8 mouse cellular contexts compared by ENCODE assay signal in genomic region chr1:59009250-59009649, GRCm38 (mm10). TPM values are rescaled to one million over a fixed set of nuclear protein-coding genes. Genes with fewer than 3 reads are reported as not detected.
DNase-seq lines count a peak whose midpoint lies in the region; ATAC-seq and TF ChIP-seq lines count a peak whose summit lies in the region.

No protein-coding gene starts in this region.

- H3K4me1 ChIP-seq in embryonic facial prominence, embryonic 11.5 days (ENCODE audit: control insufficient read depth, insufficient read depth, low read length): no peaks in the 10 kb centered on the region
- H3K4me1 ChIP-seq in embryonic facial prominence, embryonic 10.5 days: no peaks in the 10 kb centered on the region
- no peaks in the 10 kb centered on the region for H3K4me1 ChIP-seq in lung, embryonic 14.5 days (ENCODE audit: insufficient read depth)
- no peaks in the 10 kb centered on the region for H3K4me1 ChIP-seq in lung, adult 2 months (ENCODE audit: control insufficient read depth, insufficient read depth, low read length)

- H3K4me2 ChIP-seq in embryonic facial prominence, embryonic 11.5 days (ENCODE audit: low read depth, low read length): no peak overlapping the region
- H3K4me2 ChIP-seq in lung, embryonic 14.5 days: no peak overlapping the region

- H3K27me3 ChIP-seq in embryonic facial prominence, embryonic 11.5 days (ENCODE audit: control insufficient read depth, insufficient read depth, low read length): no peaks in the 10 kb centered on the region
- H3K27me3 ChIP-seq in embryonic facial prominence, embryonic 10.5 days (replicated peaks; ENCODE audit: low read depth, poor library complexity, severe bottlenecking): no peaks in the 10 kb centered on the region
- H3K27me3 ChIP-seq in lung, embryonic 14.5 days (ENCODE audit: insufficient read depth, low read length): no peaks in the 10 kb centered on the region

- no peaks in the 10 kb centered on the region for H3K9me3 ChIP-seq in embryonic facial prominence, embryonic 11.5 days (replicated peaks; ENCODE audit: control insufficient read depth, low read length)
- no peaks in the 10 kb centered on the region for H3K9me3 ChIP-seq in embryonic facial prominence, embryonic 10.5 days
- no peaks in the 10 kb centered on the region for H3K9me3 ChIP-seq in lung, embryonic 14.5 days (ENCODE audit: low read depth, low read length)

- intact Hi-C loops in gastrocnemius, postnatal 14 days (cut with DNase I; ENCODE audit: low total_unique reads): no loop called here

- TF ChIP-seq CTCF in lung, embryonic 14.5 days (IDR thresholded peaks at IDR 0.05; ENCODE audit: low read depth): peak; percentile 33
- no peak for TF ChIP-seq CTCF in lung, adult 2 months (IDR thresholded peaks at IDR 0.05; ENCODE audit: insufficient read depth, low read length)

- no peak overlapping the region for H3K9ac ChIP-seq in embryonic facial prominence, embryonic 11.5 days (replicated peaks; ENCODE audit: low read length)
- no peak overlapping the region for H3K9ac ChIP-seq in lung, embryonic 14.5 days

- H3K27ac ChIP-seq in embryonic facial prominence, embryonic 11.5 days (replicated peaks; ENCODE audit: low read depth, low read length): no peak overlapping the region
- H3K27ac ChIP-seq in embryonic facial prominence, embryonic 10.5 days (replicated peaks): no peak overlapping the region
- no peak overlapping the region for H3K27ac ChIP-seq in lung, embryonic 14.5 days (ENCODE audit: low read depth)

- 43% methylated on average over 4 of the region's 4 CpGs for WGBS in embryonic facial prominence, embryonic 11.5 days
- 46% methylated on average over 4 of the region's 4 CpGs for WGBS in embryonic facial prominence, embryonic 10.5 days
- 23% methylated on average over 4 of the region's 4 CpGs for WGBS in lung, embryonic 14.5 days
- 32% methylated on average over 4 of the region's 4 CpGs for WGBS in lung, adult 2 months

- H3K4me3 ChIP-seq in embryonic facial prominence, embryonic 11.5 days (ENCODE audit: low read depth, low read length): no peak overlapping the region
- no peak overlapping the region for H3K4me3 ChIP-seq in embryonic facial prominence, embryonic 10.5 days
- no peak overlapping the region for H3K4me3 ChIP-seq in lung, embryonic 14.5 days (ENCODE audit: low read depth, low read length)
- no peak overlapping the region for H3K4me3 ChIP-seq in lung, adult 2 months (replicated peaks; ENCODE audit: extremely low read depth, low read depth, low read length)

- DNase-seq in embryonic facial prominence, embryonic 11.5 days (ENCODE audit: low spot score): peak; percentile 17
- no peak for DNase-seq in embryonic facial prominence, embryonic 10.5 days (ENCODE audit: low spot score)
- DNase-seq in lung, embryonic 14.5 days: peak; percentile 74
- DNase-seq in lung, adult 2 months: no peak
- DNase-seq in embryo, embryonic 11 days: peak; percentile 25
- peak; percentile 20 for DNase-seq in retina, postnatal 1 day
- no peak for DNase-seq in gastrocnemius, postnatal 14 days
- DNase-seq in ovary, postnatal 10 days (ENCODE audit: low spot score): no peak

- ATAC-seq in embryonic facial prominence, embryonic 11.5 days (replicated peaks; ENCODE audit: insufficient number of reproducible peaks, low FRiP score, low TSS enrichment, low read depth): no peak
- no peak for ATAC-seq in lung, embryonic 14.5 days (ENCODE audit: insufficient read depth)

- TF ChIP-seq POLR2A in lung, adult 2 months (IDR thresholded peaks at IDR 0.05; ENCODE audit: borderline replicate concordance, extremely low read depth, low read depth, low read length): no peak

- no peaks in the 10 kb centered on the region for H3K36me3 ChIP-seq in embryonic facial prominence, embryonic 11.5 days (replicated peaks; ENCODE audit: control insufficient read depth, insufficient read depth, low read depth, low read length)
- H3K36me3 ChIP-seq in embryonic facial prominence, embryonic 10.5 days (replicated peaks): no peaks in the 10 kb centered on the region
- no peaks in the 10 kb centered on the region for H3K36me3 ChIP-seq in lung, embryonic 14.5 days (ENCODE audit: insufficient read depth)

RNA-seq across cellular contexts. Expression of gene Stradb, which starts 35.9 kb away (rescaled TPM):
- polyA plus RNA-seq in embryonic facial prominence, embryonic 11.5 days (2014; fragmentation: Nextera tagmentation; extraction: Ambion mirVana): 34.3 and 35.3 TPM in 2 replicates
- polyA plus RNA-seq in embryonic facial prominence, embryonic 10.5 days (2016; fragmentation: Nextera tagmentation; extraction: Ambion mirVana): 27.2 and 27.7 TPM in 2 replicates
- polyA plus RNA-seq in lung, embryonic 14.5 days (2014; fragmentation: Nextera tagmentation; extraction: Ambion mirVana): 23.7 and 25.9 TPM in 2 replicates
- 6.5 and 8.9 TPM in 2 replicates for polyA plus RNA-seq in lung, adult 2 months (2012; rRNA removed)
- 10 to 100 TPM; 78.1 to 80.1 TPM for total RNA-seq in gastrocnemius, postnatal 14 days (2021)

RNA-seq across cellular contexts. Expression of gene Trak2, which starts 36.0 kb away (rescaled TPM):
- 10.5 TPM in 2 replicates for polyA plus RNA-seq in embryonic facial prominence, embryonic 11.5 days (2014; fragmentation: Nextera tagmentation; extraction: Ambion mirVana)
- polyA plus RNA-seq in embryonic facial prominence, embryonic 10.5 days (2016; fragmentation: Nextera tagmentation; extraction: Ambion mirVana): 9.5 and 9.9 TPM in 2 replicates
- 15.4 and 16.6 TPM in 2 replicates for polyA plus RNA-seq in lung, embryonic 14.5 days (2014; fragmentation: Nextera tagmentation; extraction: Ambion mirVana)
- 33.8 and 39.2 TPM in 2 replicates for polyA plus RNA-seq in lung, adult 2 months (2012; rRNA removed)
- 10 to 100 TPM; 53.2 to 58.7 TPM for total RNA-seq in gastrocnemius, postnatal 14 days (2021)

Comparison
In these comparisons a context has a peak if more than half of its experiments do, and no peak if none do; other contexts are left out.
1. DNase-seq: peak in embryonic facial prominence, embryonic 11.5 days (single experiment), lung, embryonic 14.5 days (single experiment), embryo, embryonic 11 days (single experiment) and retina, postnatal 1 day (single experiment); none in embryonic facial prominence, embryonic 10.5 days (single experiment), lung, adult 2 months (single experiment), gastrocnemius, postnatal 14 days (single experiment) and ovary, postnatal 10 days (single experiment).